Mouse (Mus musculus) left cerebral cortex, postnatal 36 days (tissue): ENCODE results near the gene Etv6. TPM values are rescaled to one million over a fixed set of nuclear protein-coding genes. Genes with fewer than 3 reads are reported as not detected.

Experiments
- DNase-seq, 2 experiments: peaks; one replicate each; pipeline ENCODE4 v3.0.0; 2021 to 2022; ENCODE audit warnings: low spot score in 2 of 2, mixed read lengths in 1 of 2
- intact Hi-C: fragments of 180-260 bp; cut with DNase I; formaldehyde crosslinking; loops from one replicate; pipeline ENCODE4 v1.15.1; 2025
- total RNA-seq, 2 experiments: library from RNA; stranded (reverse); gene quantifications; 2 replicates each; pipeline ENCODE4 v1.2.3; 2021

Etv6 gene
- total RNA-seq, 2 experiments from 2014 or later, result 14.1 to 18.1 TPM

DNA sequence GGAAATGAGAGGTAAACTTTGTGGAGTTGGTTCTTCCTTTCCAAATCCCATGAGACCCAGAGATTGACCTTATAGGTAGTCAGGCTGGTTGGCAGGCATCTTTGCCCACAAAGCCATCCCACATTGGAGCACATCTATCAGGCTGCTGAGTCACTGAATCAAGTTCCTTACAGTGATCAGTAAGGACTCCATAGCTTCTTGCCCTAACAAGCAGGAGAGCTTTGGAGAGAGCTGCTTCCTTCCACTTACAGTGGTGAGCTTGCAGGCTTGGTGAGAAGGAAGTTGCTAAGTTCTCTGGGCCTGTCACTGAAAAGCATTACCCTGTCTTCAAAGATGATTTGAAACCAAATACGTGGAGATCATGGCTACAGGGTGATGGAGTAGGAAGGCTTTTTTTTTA is 66.9 kb downstream of the Etv6 start:
- no peak for DNase-seq
- intact Hi-C loops, result no loop called here

DNA sequence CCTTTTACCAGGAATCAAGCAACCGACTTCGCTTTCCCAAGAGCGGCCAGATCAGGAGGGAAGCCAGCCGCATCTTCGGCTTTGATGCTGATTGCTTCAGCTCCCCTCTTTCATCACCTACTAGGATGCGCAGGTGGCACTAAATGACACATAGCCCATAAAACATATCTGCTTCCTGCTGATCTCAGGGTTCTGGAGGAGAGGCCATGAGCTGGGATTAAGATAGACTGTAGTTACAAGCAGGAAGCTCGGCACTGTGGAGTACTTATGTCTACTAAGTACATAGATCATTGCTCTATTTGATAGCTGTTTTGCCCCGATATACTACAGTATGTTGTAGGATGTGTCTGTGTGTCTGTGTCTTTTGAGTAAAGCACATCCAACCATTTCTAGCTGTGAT is 68.0 kb downstream of the Etv6 start:
- DNase-seq, result no peak
- intact Hi-C loops, result no loop called here

DNA sequence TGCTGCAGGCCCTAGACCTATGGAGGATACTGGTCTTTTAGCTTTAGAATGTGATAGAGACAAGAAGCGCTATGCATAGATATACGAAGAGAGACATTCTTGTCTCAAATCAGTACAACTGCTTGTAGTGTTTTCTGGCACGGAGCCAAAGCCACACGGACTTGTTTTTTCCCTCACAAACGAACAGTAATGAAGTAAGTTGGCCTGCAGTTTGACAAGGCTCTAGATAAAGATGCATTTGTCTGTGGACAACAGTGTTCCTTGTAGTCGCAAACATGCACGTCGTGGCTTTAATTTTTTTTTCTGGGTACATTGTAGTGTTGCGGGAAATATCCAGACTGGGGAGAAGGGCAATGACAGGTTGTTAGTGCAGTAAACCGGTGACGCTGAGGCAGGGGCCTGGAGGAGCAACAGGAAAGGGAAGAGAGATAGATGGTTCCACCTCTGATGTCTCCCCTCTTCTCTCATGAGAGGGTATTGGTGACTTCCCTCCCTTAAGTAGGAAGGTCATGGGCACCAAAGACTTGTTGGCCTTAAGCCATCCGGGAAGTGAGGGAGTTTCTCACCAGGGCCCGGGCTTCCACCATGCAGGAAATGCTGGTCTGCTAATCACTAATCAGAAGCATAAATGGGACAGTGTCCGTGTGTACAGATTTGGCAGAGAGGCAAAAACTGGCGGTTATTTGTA is 70.2 kb downstream of the Etv6 start:
- intact Hi-C loops, result no loop called here
- no peak for DNase-seq

DNA sequence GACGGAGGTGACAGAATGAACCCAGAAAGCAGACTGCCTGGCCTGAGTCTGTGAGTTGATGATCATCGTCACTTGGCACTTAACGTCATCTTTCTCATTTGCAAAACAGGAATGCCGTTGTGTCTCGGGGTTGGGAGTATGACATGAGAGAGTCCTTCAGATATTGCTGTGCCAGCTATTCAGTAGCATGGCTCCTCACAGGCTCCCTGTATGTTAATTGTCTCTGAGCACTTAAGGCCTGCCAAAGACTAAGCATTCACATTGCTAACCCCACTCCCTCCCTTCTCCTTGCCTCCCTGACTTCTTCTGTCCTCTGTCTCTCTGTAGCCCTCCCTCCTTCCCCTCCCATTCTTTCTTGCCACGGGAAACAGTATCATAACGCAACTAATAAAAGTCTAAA is 72.2 kb downstream of the Etv6 start:
- intact Hi-C loops, result no loop called here
- no peak for DNase-seq

DNA sequence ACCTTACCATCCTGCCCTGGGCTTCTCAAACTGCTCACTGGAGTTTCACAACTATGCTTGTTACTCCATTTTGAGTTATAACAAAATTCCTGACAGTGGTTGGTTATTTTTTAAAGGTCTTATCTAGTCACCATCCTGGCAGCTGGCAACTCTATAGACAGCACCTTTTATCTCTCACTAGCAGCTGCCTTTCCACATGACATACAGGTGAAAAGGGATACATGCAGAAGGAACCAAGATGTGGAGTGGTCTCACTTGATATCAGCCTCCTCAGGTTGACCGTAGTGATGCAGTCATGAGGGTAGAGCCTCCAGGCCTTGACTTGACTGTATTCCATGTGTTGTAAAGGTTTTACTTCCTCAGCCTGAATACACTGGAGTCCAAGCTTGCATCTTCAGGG is 74.2 kb downstream of the Etv6 start:
- intact Hi-C loops, result no loop called here
- no peak for DNase-seq

DNA sequence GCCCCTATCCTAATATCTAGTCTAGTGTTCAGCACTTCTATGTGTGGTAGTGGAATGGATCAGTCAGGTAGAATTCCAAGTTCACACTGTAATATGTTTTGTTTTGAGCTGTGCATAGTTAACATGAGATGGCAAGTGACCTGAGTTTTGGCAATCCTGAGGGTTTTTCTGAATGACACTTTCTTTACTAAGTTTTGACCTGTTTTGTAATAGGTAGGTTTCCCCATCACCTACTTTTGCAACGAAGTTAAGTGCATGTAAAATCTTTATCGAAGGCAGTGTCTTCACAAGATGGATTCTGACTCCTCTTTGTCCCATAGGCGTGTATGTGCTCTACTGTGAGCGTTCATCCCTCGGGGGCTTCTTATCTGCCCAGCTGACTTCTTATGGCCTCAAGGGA is 74.7 kb downstream of the Etv6 start:
- no peak for DNase-seq
- intact Hi-C loops, result no loop called here

DNA sequence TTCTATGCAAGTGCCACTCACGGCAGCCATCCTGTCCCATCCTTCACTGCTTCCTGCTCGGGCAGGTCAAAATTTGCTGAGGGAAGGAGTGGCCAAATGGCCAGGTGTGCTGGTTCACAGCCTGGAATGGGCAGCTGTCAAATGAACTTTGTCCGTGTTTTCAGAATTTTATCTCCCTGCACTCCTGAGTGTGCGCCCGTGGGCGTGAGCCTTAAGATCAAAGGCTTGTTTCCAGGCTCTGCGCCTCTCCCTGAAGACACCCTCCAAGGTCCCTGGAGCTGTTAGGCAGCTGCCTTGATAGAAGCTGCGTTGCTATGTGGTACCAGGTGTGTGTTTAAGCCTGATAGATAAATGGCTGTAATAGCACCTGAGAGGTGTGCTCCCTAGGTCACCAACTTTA is 76.1 kb downstream of the Etv6 start:
- no peak for DNase-seq
- intact Hi-C loops, result no loop called here

DNA sequence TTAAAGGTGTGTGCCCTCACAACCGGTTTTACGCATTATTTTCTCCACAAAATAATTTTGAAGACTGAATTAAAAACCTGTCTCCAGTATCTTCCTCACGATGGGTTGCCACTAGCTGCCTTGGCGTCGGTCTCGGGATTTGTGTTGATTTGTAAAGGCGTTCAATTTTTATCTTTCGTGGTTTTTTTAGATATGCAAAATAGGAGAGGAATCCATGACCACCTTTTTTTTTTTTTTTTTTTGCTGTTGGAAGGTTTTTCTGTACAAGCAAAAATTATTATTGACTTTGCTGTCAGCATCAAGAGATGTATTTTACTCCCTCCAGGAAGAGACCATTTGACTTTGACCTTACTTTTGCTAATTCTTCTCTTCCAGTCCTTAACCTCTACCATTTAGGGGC is 77.3 kb downstream of the Etv6 start:
- intact Hi-C loops, result no loop called here
- DNase-seq, result no peak

DNA sequence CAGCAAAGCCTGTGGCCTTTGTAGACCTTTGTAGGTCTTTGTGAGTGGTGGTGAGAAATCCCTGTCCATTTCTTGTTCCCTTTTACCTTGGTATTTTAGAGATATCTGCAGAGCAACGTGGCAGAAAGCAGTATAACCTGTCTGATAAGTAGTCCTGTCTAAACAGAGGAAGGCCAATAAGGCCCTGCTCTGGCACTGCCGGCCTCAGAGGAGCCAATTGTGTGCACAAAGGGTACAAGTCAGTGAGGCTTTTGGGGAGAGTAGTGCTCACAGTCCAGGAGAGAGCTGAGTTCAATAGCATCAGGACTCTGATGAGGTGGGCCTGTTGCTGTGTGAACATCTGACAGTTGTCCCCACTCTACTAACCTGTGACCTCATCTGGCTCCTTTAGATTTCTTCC is 77.7 kb downstream of the Etv6 start:
- DNase-seq, result no peak
- intact Hi-C loops, result no loop called here

DNA sequence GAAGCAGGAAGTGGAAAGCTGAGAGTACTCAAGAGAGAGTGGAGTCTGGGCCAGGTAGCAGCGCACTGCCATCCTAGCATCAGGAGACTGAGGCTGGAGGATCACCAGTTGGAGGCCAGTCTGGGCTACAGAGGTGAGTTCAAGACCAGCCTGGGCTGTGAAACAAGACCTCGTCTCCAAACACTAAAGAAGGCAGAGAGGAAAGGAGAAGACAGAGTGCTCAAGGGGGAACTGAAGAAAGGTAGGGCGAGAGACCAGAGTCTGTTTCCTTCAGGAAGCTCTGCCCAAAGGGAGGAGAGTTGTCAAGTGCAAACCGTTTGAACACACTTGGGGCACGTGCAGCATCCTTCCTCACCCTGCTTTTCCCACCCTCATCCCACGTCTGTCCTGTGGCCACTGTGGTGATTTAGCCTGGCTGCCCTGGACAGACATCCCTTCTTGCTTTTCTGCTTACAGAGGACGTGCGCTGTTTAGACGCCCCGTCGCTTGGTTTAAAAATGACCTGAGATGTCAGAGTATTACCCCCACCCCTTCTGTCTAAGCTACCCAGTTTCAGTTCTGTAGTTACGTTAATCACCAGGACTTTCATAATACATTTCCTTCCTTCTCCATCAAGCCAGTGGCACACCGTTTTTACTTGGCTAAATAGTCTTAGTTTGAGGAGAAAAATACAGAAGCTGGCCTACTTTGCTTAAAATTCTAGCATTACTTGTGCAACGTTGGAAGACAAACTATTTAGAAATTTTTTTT is 79.9 kb downstream of the Etv6 start:
- intact Hi-C loops, result no loop called here
- DNase-seq, result no peak

DNA sequence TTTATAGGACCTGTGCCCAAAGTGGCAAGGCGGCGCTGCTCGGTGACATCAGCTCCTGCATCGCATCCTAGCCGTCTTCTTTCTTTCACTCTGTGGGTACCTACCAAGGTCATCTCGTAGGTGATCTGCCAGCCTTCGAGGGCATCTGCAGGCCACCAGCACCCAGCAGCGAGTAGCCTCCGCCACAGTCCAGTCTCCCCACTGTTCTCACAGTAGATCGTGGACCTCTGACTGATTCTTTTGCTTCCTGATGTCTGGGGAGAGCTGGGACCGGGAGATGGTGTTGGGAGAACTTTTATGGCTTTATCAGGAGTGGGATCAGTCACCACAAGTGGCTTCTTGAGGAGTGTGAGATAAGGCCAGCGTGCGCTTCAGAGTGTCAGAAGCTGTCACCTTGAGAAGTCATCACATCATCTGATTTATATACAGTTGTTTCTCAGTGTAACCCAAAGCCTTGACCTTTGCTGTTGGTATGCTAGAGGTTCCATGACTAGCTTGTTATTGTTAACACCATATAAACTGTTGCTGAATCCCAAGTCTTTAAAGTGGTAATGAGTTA is 82.0 kb downstream of the Etv6 start:
- intact Hi-C loops, result no loop called here
- DNase-seq, result no peak

DNA sequence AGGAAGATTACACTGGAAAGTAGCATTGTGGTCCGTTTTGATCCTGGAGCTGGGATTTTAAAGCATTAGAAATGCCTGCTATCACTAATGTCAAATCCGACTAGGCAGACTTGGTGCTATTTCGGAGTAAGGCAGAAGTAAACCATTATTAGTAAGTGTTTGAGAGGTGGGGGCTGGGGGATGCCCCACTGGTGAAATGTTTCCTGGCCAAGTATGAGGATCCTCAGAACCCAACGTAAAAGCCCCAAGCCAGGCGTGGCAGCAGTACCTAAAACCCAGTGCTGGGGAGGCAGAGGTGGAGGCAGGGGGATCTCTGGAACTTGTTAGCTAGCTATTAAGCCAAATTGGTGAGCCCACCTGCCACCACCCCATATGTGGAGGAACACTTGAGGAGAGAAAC is 83.0 kb downstream of the Etv6 start:
- no peak for DNase-seq
- intact Hi-C loops, result no loop called here

DNA sequence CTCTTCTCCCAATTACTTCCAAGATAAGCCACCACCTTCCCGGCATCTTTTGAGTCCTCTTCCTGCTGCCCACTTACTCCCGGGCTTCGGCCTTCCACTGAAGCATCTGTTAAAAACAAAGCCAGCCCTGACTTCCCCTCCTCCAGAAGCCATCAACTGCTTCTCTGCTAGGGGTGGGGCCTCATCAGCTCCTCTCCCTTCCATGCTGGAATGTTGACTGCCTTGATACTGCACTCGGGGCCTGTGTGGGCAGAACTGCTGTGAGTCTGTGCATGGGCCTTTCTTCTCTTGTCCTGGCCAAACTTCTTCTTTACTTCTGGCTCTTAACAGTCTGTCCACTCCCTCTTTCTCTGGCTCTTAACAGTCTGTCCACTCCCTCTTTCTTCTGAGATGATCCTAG is 83.6 kb downstream of the Etv6 start:
- DNase-seq, result no peak
- intact Hi-C loops, result loop anchor here (1.0 kb wide), 1 partner anchor 42 kb away; no protein-coding TSS in a partner anchor

DNA sequence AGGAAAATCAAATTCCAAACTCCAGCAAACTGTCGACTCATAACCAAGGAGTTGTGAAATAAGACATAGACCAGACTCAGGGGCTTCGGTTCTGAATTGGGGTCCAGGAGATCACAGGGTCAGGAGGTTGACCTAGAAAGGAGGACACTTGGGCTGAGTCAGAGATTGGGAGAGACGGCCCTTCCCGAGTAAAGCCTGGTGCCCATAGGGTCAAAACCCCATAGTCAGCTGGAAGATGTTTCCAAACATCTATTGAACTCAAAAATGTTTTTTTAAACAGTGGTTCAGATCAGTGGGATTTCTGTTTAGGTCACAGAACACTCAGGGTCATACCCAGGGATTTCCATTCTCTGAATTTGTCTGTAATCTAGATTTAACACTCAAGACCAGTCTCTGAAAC is 84.7 kb downstream of the Etv6 start:
- intact Hi-C loops, result no loop called here
- DNase-seq, result no peak

DNA sequence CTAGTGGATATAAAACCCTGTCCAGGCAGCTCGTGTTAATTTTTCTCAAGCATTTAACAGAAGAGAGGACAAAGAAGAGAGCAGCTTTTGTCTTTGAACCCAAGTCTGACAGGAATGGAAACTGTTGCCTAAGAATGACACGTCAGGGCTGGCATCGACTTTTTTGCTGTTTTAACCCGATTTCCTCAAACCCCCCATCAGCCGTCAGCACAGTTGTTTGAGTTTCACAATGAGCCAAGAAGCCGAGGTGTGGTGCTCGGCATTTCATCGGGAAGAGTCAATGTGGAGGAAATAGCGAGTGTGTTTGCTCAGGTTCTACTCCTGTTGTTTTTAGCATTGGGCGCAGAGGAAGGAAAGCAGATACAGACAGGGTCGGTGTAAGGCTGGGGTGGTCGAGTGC is 85.2 kb downstream of the Etv6 start:
- intact Hi-C loops, result no loop called here

DNA sequence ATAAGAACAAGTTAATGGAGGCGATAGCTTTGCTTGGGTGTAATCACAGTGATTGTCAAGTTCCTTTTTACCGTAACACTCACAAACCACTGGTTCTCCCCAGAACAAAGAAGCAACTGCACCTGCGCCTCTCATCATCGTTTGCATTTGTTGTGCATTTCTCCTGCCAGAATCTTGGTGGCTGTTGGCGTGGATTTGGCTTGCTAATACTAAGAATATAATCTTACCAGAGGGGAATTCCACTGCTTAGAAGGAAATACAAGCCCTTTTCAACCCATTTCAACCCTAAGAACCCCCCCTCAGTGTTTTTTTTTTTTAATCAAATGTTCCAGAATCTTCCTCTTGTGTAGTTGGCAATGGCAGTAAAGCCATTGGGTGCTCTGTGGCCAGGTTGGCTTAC is 87.4 kb downstream of the Etv6 start:
- intact Hi-C loops, result no loop called here
- no peak for DNase-seq

More for the DNA sequence above, 85.2 kb downstream of the Etv6 start:
- no peak for DNase-seq

DNA sequence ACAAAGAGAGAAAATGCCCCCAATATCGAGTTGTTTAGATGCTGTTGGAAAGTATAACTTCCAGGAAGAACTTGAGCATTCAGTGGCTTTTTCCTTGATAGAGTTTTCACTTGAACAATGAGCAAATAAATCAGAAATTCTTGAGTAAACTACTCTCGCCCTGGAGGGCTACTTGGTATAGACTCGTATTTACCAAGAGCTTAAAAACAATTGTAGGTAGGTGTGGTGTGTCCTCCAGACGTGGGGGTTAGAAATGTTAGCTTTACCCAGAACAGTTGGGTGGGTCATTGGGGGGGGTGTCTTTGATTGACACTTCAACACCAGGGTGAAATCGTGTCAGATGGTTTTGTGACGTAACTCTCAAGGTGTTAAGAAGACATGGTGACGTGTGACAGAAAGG is 88.0 kb downstream of the Etv6 start:
- intact Hi-C loops, result no loop called here
- no peak for DNase-seq

DNA sequence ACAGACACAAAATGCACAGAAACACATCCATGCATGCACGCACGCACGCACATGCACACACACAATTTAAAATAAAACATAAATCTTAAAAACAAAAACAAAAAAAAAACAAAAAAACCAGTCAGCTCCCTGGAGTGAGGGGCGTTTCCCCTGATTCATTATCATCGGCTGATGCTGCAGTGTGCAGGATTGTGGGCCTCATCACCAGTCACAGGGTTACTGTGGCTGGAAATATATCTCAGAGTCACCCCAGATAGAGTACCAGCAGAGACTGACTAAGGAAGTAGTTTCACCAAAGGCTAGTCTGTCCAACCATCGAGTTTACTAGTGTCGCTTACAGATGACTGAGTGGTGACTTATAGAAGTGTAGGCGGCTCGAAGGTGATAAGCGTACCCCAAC is 88.8 kb downstream of the Etv6 start:
- DNase-seq, result no peak
- intact Hi-C loops, result no loop called here

DNA sequence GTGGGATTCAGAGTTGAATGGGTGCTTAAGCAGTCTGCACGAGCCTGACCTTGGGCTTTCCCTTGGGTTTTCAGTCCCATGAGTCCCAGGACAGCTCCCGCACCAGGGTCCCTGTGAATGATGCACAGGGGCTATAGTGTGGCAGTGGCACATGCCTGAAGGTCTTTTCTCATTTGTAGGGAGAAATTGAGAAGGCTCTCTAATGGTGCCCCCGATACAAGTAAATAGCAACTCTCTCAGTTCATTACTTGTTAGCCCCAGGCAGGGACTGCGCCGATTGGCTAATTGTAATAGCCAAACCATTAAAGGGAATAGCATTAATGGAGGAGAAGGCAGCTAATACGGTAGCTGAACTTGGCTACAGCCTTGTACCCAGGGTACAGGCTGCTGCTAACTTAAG is 92.5 kb downstream of the Etv6 start:
- intact Hi-C loops, result no loop called here
- no peak for DNase-seq

DNA sequence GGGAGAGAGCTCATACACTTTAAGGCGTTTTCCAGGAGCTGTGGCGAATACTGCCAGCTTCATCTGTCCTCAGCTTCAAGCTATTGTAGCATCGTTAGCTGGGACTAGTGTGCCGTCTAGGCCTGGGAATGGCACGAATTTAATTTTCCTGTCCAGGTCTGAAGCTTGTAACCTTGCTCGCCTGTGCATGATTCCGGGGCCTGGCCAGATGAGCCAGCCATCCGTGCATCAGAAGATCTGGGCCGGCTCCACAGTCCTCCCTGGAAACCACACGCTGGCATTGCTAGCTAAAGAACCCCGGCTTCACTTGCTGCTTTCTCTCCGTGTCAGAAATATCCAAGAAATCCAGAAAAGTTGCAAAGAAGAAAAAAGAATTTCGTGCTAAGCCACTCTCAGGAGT is 93.1 kb downstream of the Etv6 start:
- intact Hi-C loops, result no loop called here
- DNase-seq, result no peak

DNA sequence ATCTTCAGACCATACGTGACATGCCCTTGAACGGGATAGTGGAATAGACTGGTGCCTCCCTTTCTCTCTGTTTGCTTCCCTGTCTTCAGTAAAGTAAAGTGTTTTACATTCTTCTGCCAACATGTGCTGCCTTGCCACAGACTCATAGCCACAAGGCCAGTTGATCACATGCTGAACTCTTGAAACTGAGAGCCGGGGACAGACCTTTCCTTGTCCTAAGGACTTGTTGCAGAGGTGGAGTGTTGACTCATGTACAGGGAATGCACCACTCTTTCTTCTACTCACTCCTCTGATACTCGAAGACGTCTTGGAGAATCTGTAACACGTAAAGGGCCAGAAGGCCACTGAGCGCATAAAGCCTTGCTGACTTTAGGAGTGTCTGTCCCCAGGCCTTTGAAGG is 94.3 kb downstream of the Etv6 start:
- intact Hi-C loops, result no loop called here
- no peak for DNase-seq
